Mouse (Mus musculus) brown adipose tissue, adult 24 weeks (tissue): ENCODE measurements around the gene Ccdc6. TPM values are rescaled to one million over a fixed set of nuclear protein-coding genes. Genes with fewer than 3 reads are reported as not detected.

ENCODE experiments used
- H3K27ac ChIP-seq: fragments of 200-500 bp; replicated peaks from 2 replicates; pipeline ENCODE4 v1.5.1; 2012; ENCODE audit warnings: low read depth, mild to moderate bottlenecking, low read length
- H3K4me1 ChIP-seq: fragments of 200-500 bp; 2 replicates; pipeline ENCODE4 v1.6.1; 2012; ENCODE audit warnings: low read length, mixed read lengths; ENCODE audit not compliant: control insufficient read depth, insufficient read depth, insufficient read length
- H3K4me3 ChIP-seq: fragments of 200-500 bp; 2 replicates; pipeline ENCODE4 v1.5.1; 2012; ENCODE audit warnings: low read depth, mild to moderate bottlenecking, low read length, moderate library complexity; ENCODE audit not compliant: insufficient read depth
- polyA plus RNA-seq: library from polyadenylated mRNA; stranded (reverse); fragments of >200 nt; gene quantifications from 2 replicates; pipeline ENCODE4 v1.2.4, GENCODE M21; 2012; ENCODE audit not compliant: missing spikeins, insufficient read depth, insufficient read length

The Ccdc6 gene
- polyA plus RNA-seq, 1 experiment: 16.1 TPM

- 0 out of 2 replicates have a peak, but pooled peaks cover 3% of the 10 kb centered on the region for H3K4me1 ChIP-seq
- no peak overlapping the region for H3K4me3 ChIP-seq
- H3K27ac ChIP-seq: no peak overlapping the region
These were observed 15.3 kb upstream of the Ccdc6 start for GRCm38 (mm10) chr10:70081564-70082175.

- 0 out of 2 replicates have a peak, but pooled peaks cover 3% of the 10 kb centered on the region for H3K4me1 ChIP-seq
- no peak overlapping the region for H3K27ac ChIP-seq
- H3K4me3 ChIP-seq: no peak overlapping the region
These were observed 13.7 kb upstream of the Ccdc6 start for GRCm38 (mm10) chr10:70083241-70083640.

GRCm38 (mm10) chr10:70085256-70085961 is 11.5 kb upstream of the Ccdc6 start:
- no peak overlapping the region for H3K27ac ChIP-seq

GRCm38 (mm10) chr10:70088788-70089187 is 8.1 kb upstream of the Ccdc6 start:
- Histone ChIP-seq H3K4me1 (no peaks in the 10 kb centered on the region), H3K27ac (no peak overlapping the region), H3K4me3 (no peak overlapping the region)

More at GRCm38 (mm10) chr10:70085256-70085961, 11.5 kb upstream of the Ccdc6 start:
- Histone ChIP-seq H3K4me3 (no peak overlapping the region), H3K4me1 (0 out of 2 replicates have a peak, but pooled peaks cover 3% of the 10 kb centered on the region)

GRCm38 (mm10) chr10:70091876-70092462 is 5.0 kb upstream of the Ccdc6 start:
- H3K27ac ChIP-seq: no peak overlapping the region

GRCm38 (mm10) chr10:70093782-70094181 is 3.1 kb upstream of the Ccdc6 start:
- Histone ChIP-seq H3K27ac (no peak overlapping the region), H3K4me1 (peaks cover 5% of the 10 kb centered on the region; the same call in 1 of the 2 replicates), H3K4me3 (no peak overlapping the region)

More at GRCm38 (mm10) chr10:70091876-70092462, 5.0 kb upstream of the Ccdc6 start:
- Histone ChIP-seq H3K4me1 (no peaks in the 10 kb centered on the region), H3K4me3 (no peak overlapping the region)

- peaks cover 10% of the 10 kb centered on the region for H3K4me1 ChIP-seq
These were observed 1.9 kb upstream of the Ccdc6 start for GRCm38 (mm10) chr10:70095031-70095470.

GRCm38 (mm10) chr10:70095506-70096270 is 1.2 kb upstream of the Ccdc6 start:
- Histone ChIP-seq H3K4me1 (peaks cover 10% of the 10 kb centered on the region), H3K4me3 (peak overlapping the region; percentile 68), H3K27ac (peak overlapping the region; percentile 59)

More at GRCm38 (mm10) chr10:70095031-70095470, 1.9 kb upstream of the Ccdc6 start:
- Histone ChIP-seq H3K4me3 (peak overlapping the region; percentile 68), H3K27ac (peak overlapping the region; percentile 59)

GRCm38 (mm10) chr10:70097291-70097901 is 475 bp downstream of the Ccdc6 start:
- peak overlapping the region; percentile 92 for H3K4me3 ChIP-seq
- peaks cover 10% of the 10 kb centered on the region for H3K4me1 ChIP-seq
- H3K27ac ChIP-seq: 0 out of 2 replicates have a peak overlapping the region, but pooled peaks have one; percentile 10

GRCm38 (mm10) chr10:70097911-70098569 is 1.1 kb downstream of the Ccdc6 start:
- peak overlapping the region; percentile 92 for H3K4me3 ChIP-seq
- peak overlapping the region; percentile 52; the same call in 1 of the 2 replicates for H3K27ac ChIP-seq
- peaks cover 10% of the 10 kb centered on the region for H3K4me1 ChIP-seq

- Histone ChIP-seq H3K4me1 (peaks cover 10% of the 10 kb centered on the region), H3K27ac (no peak overlapping the region), H3K4me3 (peak overlapping the region; percentile 92)
These were observed 1.7 kb downstream of the Ccdc6 start for GRCm38 (mm10) chr10:70098626-70099025.

- Histone ChIP-seq H3K4me3 (peak overlapping the region; percentile 92), H3K27ac (no peak overlapping the region), H3K4me1 (peaks cover 10% of the 10 kb centered on the region)
These were observed 2.1 kb downstream of the Ccdc6 start for GRCm38 (mm10) chr10:70099052-70099451.

- peaks cover 19% of the 10 kb centered on the region for H3K4me1 ChIP-seq
- no peak overlapping the region for H3K27ac ChIP-seq
- H3K4me3 ChIP-seq: no peak overlapping the region
These were observed 5.2 kb downstream of the Ccdc6 start for GRCm38 (mm10) chr10:70102086-70102485.

GRCm38 (mm10) chr10:70108016-70108415 is 11.1 kb downstream of the Ccdc6 start:
- Histone ChIP-seq H3K27ac (no peak overlapping the region), H3K4me3 (no peak overlapping the region), H3K4me1 (peaks cover 31% of the 10 kb centered on the region)
